Mouse (Mus musculus): ENCODE data around the gene Pid1. TPM values are rescaled to one million over a fixed set of nuclear protein-coding genes. Genes with fewer than 3 reads are reported as not detected.

Pid1 gene
- polyA plus RNA-seq, 2 experiments: 5.4 to 12.3 TPM

- no peaks in the 10 kb centered on the region for H3K9me3 ChIP-seq (ENCODE audit: control insufficient read depth, low read length)
- no peak overlapping the region for H3K9ac ChIP-seq (replicated peaks)
- no peak overlapping the region for H3K4me2 ChIP-seq (ENCODE audit: low read depth)
- no peaks in the 10 kb centered on the region for H3K27me3 ChIP-seq (ENCODE audit: control insufficient read depth, insufficient read depth, low read length)
- no peaks in the 10 kb centered on the region for H3K4me1 ChIP-seq (replicated peaks; ENCODE audit: control insufficient read depth in 2 of 2, insufficient read depth in 2 of 2, low read length in 1 of 2)
- DNase-seq (ENCODE audit: low read depth in 3 of 3, low spot score in 3 of 3) (no peak), ATAC-seq (ENCODE audit: insufficient read depth) (no peak)
- TF ChIP-seq CTCF (IDR thresholded peaks at IDR 0.05; ENCODE audit: low read depth): no peak
- no peak for TF ChIP-seq EP300 (IDR thresholded peaks at IDR 0.05; ENCODE audit: low read depth)
- no peaks in the 10 kb centered on the region for H3K36me3 ChIP-seq (replicated peaks; ENCODE audit: control insufficient read depth, insufficient read depth, low read depth)
- H3K4me3 ChIP-seq (ENCODE audit: insufficient read depth in 1 of 2, low read depth in 2 of 2, low read length in 2 of 2): no peak overlapping the region
- H3K27ac ChIP-seq: no peak overlapping the region
These were observed 266.6 kb downstream of the Pid1 start for GRCm38 (mm10) chr1:84097398-84097797.

- DNase-seq (ENCODE audit: low read depth in 3 of 3, low spot score in 3 of 3) (no peak), ATAC-seq (ENCODE audit: insufficient read depth) (no peak)
- no peak overlapping the region for H3K4me2 ChIP-seq (ENCODE audit: low read depth)
- WGBS (ENCODE audit: insufficient replicate concordance): 53% methylated on average over 2 of the region's 2 CpGs
- H3K4me3 ChIP-seq (ENCODE audit: insufficient read depth in 1 of 2, low read depth in 2 of 2, low read length in 2 of 2): no peak overlapping the region
- TF ChIP-seq CTCF (IDR thresholded peaks at IDR 0.05; ENCODE audit: low read depth) (no peak), EP300 (IDR thresholded peaks at IDR 0.05; ENCODE audit: low read depth) (no peak)
- H3K4me1 ChIP-seq (replicated peaks; ENCODE audit: control insufficient read depth in 2 of 2, insufficient read depth in 2 of 2, low read length in 1 of 2): no peaks in the 10 kb centered on the region
- H3K9me3 ChIP-seq (ENCODE audit: control insufficient read depth, low read length): no peaks in the 10 kb centered on the region
- H3K36me3 ChIP-seq (replicated peaks; ENCODE audit: control insufficient read depth, insufficient read depth, low read depth): no peaks in the 10 kb centered on the region
- H3K9ac ChIP-seq (replicated peaks): no peak overlapping the region
- no peaks in the 10 kb centered on the region for H3K27me3 ChIP-seq (ENCODE audit: control insufficient read depth, insufficient read depth, low read length)
- H3K27ac ChIP-seq: no peak overlapping the region
These were observed 270.7 kb downstream of the Pid1 start for GRCm38 (mm10) chr1:84093291-84093690.

- Histone ChIP-seq H3K27ac (no peak overlapping the region), H3K9me3 (ENCODE audit: control insufficient read depth, low read length) (no peaks in the 10 kb centered on the region), H3K4me1 (replicated peaks; ENCODE audit: control insufficient read depth in 2 of 2, insufficient read depth in 2 of 2, low read length in 1 of 2) (no peaks in the 10 kb centered on the region), H3K4me3 (ENCODE audit: insufficient read depth in 1 of 2, low read depth in 2 of 2, low read length in 2 of 2) (no peak overlapping the region), H3K27me3 (ENCODE audit: control insufficient read depth, insufficient read depth, low read length) (no peaks in the 10 kb centered on the region), H3K36me3 (replicated peaks; ENCODE audit: control insufficient read depth, insufficient read depth, low read depth) (no peaks in the 10 kb centered on the region), H3K4me2 (ENCODE audit: low read depth) (no peak overlapping the region), H3K9ac (replicated peaks) (no peak overlapping the region)
- 54% methylated on average over 2 of the region's 2 CpGs for WGBS (ENCODE audit: insufficient replicate concordance)
- TF ChIP-seq EP300 (IDR thresholded peaks at IDR 0.05; ENCODE audit: low read depth): no peak
- TF ChIP-seq CTCF (IDR thresholded peaks at IDR 0.05; ENCODE audit: low read depth): no peak
- ATAC-seq (ENCODE audit: insufficient read depth): no peak
- no peak for DNase-seq (ENCODE audit: low read depth in 3 of 3, low spot score in 3 of 3)
These were observed 274.3 kb downstream of the Pid1 start for GRCm38 (mm10) chr1:84089664-84090063.

- no peak overlapping the region for H3K27ac ChIP-seq
- no peak for DNase-seq (ENCODE audit: low read depth in 3 of 3, low spot score in 3 of 3)
- H3K4me2 ChIP-seq (ENCODE audit: low read depth): no peak overlapping the region
- no peaks in the 10 kb centered on the region for H3K27me3 ChIP-seq (ENCODE audit: control insufficient read depth, insufficient read depth, low read length)
- no peaks in the 10 kb centered on the region for H3K9me3 ChIP-seq (ENCODE audit: control insufficient read depth, low read length)
- H3K4me1 ChIP-seq (replicated peaks; ENCODE audit: control insufficient read depth in 2 of 2, insufficient read depth in 2 of 2, low read length in 1 of 2): no peaks in the 10 kb centered on the region
- 60% methylated on average over 2 of the region's 2 CpGs for WGBS (ENCODE audit: insufficient replicate concordance)
- TF ChIP-seq EP300 (IDR thresholded peaks at IDR 0.05; ENCODE audit: low read depth) (no peak), CTCF (IDR thresholded peaks at IDR 0.05; ENCODE audit: low read depth) (no peak)
- no peak overlapping the region for H3K4me3 ChIP-seq (ENCODE audit: insufficient read depth in 1 of 2, low read depth in 2 of 2, low read length in 2 of 2)
- no peak for ATAC-seq (ENCODE audit: insufficient read depth)
- no peaks in the 10 kb centered on the region for H3K36me3 ChIP-seq (replicated peaks; ENCODE audit: control insufficient read depth, insufficient read depth, low read depth)
- no peak overlapping the region for H3K9ac ChIP-seq (replicated peaks)
These were observed 276.0 kb downstream of the Pid1 start for GRCm38 (mm10) chr1:84087957-84088356.

- H3K4me1 ChIP-seq (replicated peaks; ENCODE audit: control insufficient read depth in 2 of 2, insufficient read depth in 2 of 2, low read length in 1 of 2): no peaks in the 10 kb centered on the region
- 57% methylated on average over 6 of the region's 6 CpGs for WGBS (ENCODE audit: insufficient replicate concordance)
- no peak for DNase-seq (ENCODE audit: low read depth in 3 of 3, low spot score in 3 of 3)
- no peaks in the 10 kb centered on the region for H3K27me3 ChIP-seq (ENCODE audit: control insufficient read depth, insufficient read depth, low read length)
- no peaks in the 10 kb centered on the region for H3K9me3 ChIP-seq (ENCODE audit: control insufficient read depth, low read length)
- H3K36me3 ChIP-seq (replicated peaks; ENCODE audit: control insufficient read depth, insufficient read depth, low read depth): no peaks in the 10 kb centered on the region
- H3K4me3 ChIP-seq (ENCODE audit: insufficient read depth in 1 of 2, low read depth in 2 of 2, low read length in 2 of 2): no peak overlapping the region
- TF ChIP-seq CTCF (IDR thresholded peaks at IDR 0.05; ENCODE audit: low read depth) (no peak), EP300 (IDR thresholded peaks at IDR 0.05; ENCODE audit: low read depth) (no peak)
- H3K9ac ChIP-seq (replicated peaks): no peak overlapping the region
- H3K27ac ChIP-seq: no peak overlapping the region
- ATAC-seq (ENCODE audit: insufficient read depth): no peak
- no peak overlapping the region for H3K4me2 ChIP-seq (ENCODE audit: low read depth)
These were observed 276.7 kb downstream of the Pid1 start for GRCm38 (mm10) chr1:84087325-84087724.
